Mouse (Mus musculus) gastrocnemius, adult 18-20 months (tissue): ENCODE results near the gene Dscam. TPM values are rescaled to one million over a fixed set of nuclear protein-coding genes. Genes with fewer than 3 reads are reported as not detected.
A peak's percentile ranks its signal among the peaks of the same experiment; 100 is the strongest.

Experiments
- DNase-seq: peaks from one replicate; pipeline ENCODE4 v3.0.0; 2021; ENCODE audit warnings: low spot score
- total RNA-seq, 2 experiments: library from RNA; stranded (reverse); gene quantifications; 2 replicates each; pipeline ENCODE4 v1.2.3; 2021

Gene Dscam
- total RNA-seq, 2 experiments from 2014 or later: not detected

GRCm38 (mm10) chr16:96661073-96661472 is 509.5 kb downstream of the Dscam start:
- no peak for DNase-seq

GRCm38 (mm10) chr16:96659275-96659674 is 511.3 kb downstream of the Dscam start:
- DNase-seq: no peak

- no peak for DNase-seq
Observed at GRCm38 (mm10) chr16:96655548-96655947, 515.0 kb downstream of the Dscam start.

- no peak for DNase-seq
Observed at GRCm38 (mm10) chr16:96654054-96654453, 516.5 kb downstream of the Dscam start.

- no peak for DNase-seq
Observed at GRCm38 (mm10) chr16:96651444-96651843, 519.1 kb downstream of the Dscam start.

- no peak for DNase-seq
Observed at GRCm38 (mm10) chr16:96640101-96640500, 530.5 kb downstream of the Dscam start.

- no peak for DNase-seq
Observed at GRCm38 (mm10) chr16:96635916-96636315, 534.6 kb downstream of the Dscam start.

GRCm38 (mm10) chr16:96634791-96635143 is 535.8 kb downstream of the Dscam start:
- DNase-seq: no peak

GRCm38 (mm10) chr16:96634097-96634790 is 536.3 kb downstream of the Dscam start:
- no peak for DNase-seq

- no peak for DNase-seq
Observed at GRCm38 (mm10) chr16:96630241-96630640, 540.3 kb downstream of the Dscam start.

GRCm38 (mm10) chr16:96629623-96630022 is 540.9 kb downstream of the Dscam start:
- DNase-seq: no peak

GRCm38 (mm10) chr16:96625468-96625867 is 545.1 kb downstream of the Dscam start:
- DNase-seq: no peak

GRCm38 (mm10) chr16:96624570-96625411 is 545.8 kb downstream of the Dscam start:
- DNase-seq: no peak

GRCm38 (mm10) chr16:96620861-96621260 is 549.7 kb downstream of the Dscam start:
- DNase-seq: no peak

GRCm38 (mm10) chr16:96620402-96620801 is 550.1 kb downstream of the Dscam start:
- DNase-seq: peak; percentile 88

- DNase-seq: no peak
Observed at GRCm38 (mm10) chr16:96617772-96618171, 552.8 kb downstream of the Dscam start.

- DNase-seq: no peak
Observed at GRCm38 (mm10) chr16:96613275-96613674, 557.3 kb downstream of the Dscam start.

GRCm38 (mm10) chr16:96610806-96611205 is 559.7 kb downstream of the Dscam start:
- DNase-seq: peak; percentile 36

- DNase-seq: no peak
Observed at GRCm38 (mm10) chr16:96602206-96602605, 568.3 kb downstream of the Dscam start.

- no peak for DNase-seq
Observed at GRCm38 (mm10) chr16:96600791-96601190, 569.8 kb downstream of the Dscam start.

- DNase-seq: no peak
Observed at GRCm38 (mm10) chr16:96599401-96600060, 571.0 kb downstream of the Dscam start.

- DNase-seq: no peak
Observed at GRCm38 (mm10) chr16:96575841-96576240, 594.7 kb downstream of the Dscam start.
